Mouse (Mus musculus) kidney, postnatal 25 days (tissue): ENCODE results near the gene 1700016H13Rik.

Experiments
- DNase-seq, 2 experiments: peaks; one replicate each; pipeline ENCODE4 v3.0.0; 2021; ENCODE audit warnings: mixed read lengths in 2 of 2

The 1700016H13Rik gene

DNA sequence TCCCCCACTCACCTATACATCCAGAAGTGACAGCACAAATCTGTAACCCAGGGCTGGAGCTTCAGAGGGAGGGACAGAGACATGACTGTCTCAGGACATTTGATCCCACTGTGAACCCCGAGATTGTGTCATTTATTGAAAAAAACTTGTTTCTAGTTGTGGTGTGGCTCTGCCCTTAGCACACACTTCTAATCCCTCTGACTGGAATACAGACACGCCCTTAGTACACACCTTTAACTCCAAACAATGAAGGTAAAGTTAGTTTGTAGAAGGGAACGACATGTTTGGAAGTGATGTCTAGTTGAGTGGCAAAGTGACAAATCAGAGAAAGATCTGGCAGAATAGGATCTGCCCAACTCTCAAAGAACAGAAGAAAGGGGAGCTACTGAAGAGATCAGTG lies 16.0 kb upstream of the 1700016H13Rik start:
- no peak for DNase-seq

GRCm38 (mm10) chr5:103665876-103666275 lies 10.1 kb upstream of the 1700016H13Rik start:
- DNase-seq: no peak

- no peak for DNase-seq
These were observed 9.1 kb upstream of the 1700016H13Rik start for GRCm38 (mm10) chr5:103664932-103665331.

GRCm38 (mm10) chr5:103659571-103659970 lies 3.8 kb upstream of the 1700016H13Rik start:
- DNase-seq: peak in 1 of 2 experiments; percentile 40

GRCm38 (mm10) chr5:103658921-103659320 lies 3.1 kb upstream of the 1700016H13Rik start:
- DNase-seq: peak in 1 of 2 experiments; percentile 19

- no peak for DNase-seq
These were observed 1.0 kb downstream of the 1700016H13Rik start for GRCm38 (mm10) chr5:103654780-103655179.

DNA sequence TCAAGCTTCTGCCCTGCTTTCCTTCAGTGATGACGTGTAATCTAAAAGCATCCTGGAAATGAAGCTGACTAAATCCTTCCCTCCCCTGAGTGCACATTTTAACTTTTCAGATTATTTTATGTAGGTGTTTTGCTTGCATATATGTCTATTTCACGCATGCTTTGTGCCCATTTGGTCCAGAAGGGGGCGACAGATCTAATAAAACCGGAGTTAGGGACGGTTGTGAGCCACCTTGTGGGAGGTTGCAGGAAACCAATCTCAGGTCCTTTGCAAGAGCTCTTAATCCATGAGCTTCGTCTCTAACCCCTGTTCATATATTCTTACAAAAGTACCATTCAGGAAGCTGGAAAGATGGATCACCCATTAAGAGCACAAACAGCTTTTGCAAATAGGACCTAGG lies 1.6 kb downstream of the 1700016H13Rik start:
- peak in 1 of 2 experiments; percentile 48 for DNase-seq

- DNase-seq: no peak
These were observed 8.5 kb downstream of the 1700016H13Rik start for GRCm38 (mm10) chr5:103647320-103647719.

DNA sequence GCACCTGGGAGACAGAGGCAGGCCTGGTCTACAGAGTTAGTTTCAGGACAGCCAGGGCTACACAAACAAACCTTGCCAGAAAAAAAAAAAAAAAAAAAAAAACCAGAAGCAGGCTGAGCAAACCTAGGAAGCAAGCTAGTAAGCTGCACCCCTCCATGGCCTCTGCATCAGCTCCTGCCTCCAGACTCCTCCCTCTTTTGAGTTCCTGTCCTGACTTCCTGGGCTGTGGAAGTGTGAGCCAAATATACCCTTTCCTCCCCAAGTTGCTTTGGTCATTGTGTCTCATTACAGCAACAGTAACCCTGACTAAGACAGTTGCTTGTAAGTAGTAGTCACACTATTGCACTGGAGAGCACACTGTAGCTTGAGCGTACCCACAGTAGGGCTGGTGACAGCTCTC lies 11.6 kb downstream of the 1700016H13Rik start:
- no peak for DNase-seq

DNA sequence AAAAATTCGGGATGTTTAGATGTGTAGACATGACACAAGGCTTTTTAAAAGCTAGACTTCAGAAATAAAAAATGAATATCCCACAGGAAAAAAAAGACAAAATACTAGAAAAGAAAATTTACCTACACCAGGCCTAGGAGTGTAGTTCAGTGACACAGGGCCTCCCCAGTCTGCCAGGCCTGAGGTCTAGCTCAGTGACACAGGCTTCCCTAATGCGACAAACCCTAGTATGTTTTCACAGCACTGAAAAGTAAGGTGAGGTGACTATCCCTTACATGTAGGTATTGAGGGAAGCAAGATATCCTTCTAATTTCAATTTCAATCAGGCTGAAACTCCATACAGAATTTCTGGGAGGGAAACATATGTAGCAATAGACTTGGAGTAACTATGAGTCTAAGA lies 18.6 kb downstream of the 1700016H13Rik start:
- DNase-seq: no peak

GRCm38 (mm10) chr5:103629854-103630580 lies 25.8 kb downstream of the 1700016H13Rik start:
- no peak for DNase-seq

GRCm38 (mm10) chr5:103629111-103629764 lies 26.6 kb downstream of the 1700016H13Rik start, which contains the start of gene Slc10a6:
Slc10a6 (minus strand) TSS chr5:103629403.
- peak; percentile 70 to 87 for DNase-seq

DNA sequence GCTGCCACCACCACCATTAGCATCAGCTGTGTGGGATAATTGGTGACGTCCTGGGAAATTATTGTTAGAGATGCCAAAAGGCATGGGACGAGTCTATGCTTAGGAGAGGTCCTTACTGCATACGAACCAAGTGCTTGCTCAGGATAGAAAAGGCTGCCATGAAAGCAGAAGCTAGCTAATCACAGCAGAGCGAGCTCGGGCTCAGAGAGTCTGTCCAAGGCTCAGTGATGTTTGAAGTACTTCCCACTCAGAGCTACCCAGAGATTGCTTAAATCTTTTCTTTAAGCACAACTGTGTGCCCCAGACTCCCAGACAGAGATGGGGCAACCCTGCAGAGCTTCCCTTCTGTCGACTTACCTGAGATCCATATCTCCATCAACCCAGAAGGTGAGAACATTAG lies 27.3 kb downstream of the 1700016H13Rik start:
- DNase-seq: no peak

DNA sequence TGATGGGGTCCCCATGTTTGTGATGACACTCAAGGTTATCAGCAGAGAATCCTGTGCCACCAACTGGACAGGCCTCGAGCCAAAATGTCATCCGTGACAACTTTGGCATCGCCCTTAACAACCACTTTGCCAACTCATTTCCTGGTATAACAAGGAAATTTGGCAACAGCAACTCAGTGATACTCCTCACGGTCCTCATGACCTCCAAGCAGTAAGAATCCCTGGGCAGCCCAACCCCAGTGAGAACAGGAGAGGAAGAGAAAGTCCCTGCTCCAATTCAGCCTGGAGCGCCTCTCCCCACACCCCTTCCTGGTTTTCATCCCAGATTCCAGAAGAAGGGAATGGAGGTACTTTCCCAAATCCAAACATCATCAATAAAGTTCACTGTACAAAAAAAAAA lies 31.0 kb downstream of the 1700016H13Rik start:
- no peak for DNase-seq

DNA sequence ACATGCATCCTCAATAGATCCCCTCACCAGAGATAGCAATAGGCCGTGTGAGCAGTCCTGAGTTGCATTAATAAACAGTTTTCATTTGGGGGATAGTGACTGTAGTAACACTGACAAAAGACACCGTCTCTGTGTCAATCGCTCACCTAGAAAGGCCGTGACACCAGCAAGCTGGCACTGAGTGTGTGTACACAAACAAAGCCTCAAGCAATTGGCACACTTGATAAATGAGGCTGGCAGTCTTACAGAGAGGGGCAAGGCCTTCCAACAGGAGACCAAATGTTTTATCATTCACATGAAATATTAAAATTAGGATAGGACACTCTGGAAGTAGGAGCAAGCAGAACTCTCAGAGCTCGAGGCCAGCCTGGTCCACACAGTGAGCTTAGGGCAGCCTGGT lies 33.5 kb downstream of the 1700016H13Rik start:
- no peak for DNase-seq

- DNase-seq: peak in 1 of 2 experiments; percentile 49
These were observed 35.4 kb downstream of the 1700016H13Rik start for GRCm38 (mm10) chr5:103620301-103620973.

GRCm38 (mm10) chr5:103617191-103617590 lies 38.6 kb downstream of the 1700016H13Rik start:
- no peak for DNase-seq

- DNase-seq: no peak
These were observed 41.5 kb downstream of the 1700016H13Rik start for GRCm38 (mm10) chr5:103614356-103614755.

DNA sequence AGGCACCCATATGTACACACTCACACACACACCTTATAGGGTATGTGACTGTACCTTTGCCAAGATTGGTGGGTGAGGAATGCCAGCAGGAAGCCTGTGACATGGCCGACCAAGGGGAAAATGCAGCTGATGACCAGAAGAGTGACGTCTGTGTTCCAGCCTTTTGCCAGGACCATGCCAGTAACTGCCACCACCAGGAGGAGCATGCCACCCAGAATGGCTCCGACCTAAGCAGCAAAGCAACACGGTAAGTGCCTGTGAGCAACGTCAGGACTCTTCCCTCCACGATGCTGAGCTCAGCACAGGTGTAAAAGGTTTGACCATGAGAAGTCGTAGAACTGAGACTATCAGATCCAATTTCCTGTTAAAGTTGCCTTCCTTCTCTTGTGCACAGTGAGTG lies 43.5 kb downstream of the 1700016H13Rik start:
- DNase-seq: no peak

GRCm38 (mm10) chr5:103610856-103611472 lies 44.8 kb downstream of the 1700016H13Rik start:
- no peak for DNase-seq

DNA sequence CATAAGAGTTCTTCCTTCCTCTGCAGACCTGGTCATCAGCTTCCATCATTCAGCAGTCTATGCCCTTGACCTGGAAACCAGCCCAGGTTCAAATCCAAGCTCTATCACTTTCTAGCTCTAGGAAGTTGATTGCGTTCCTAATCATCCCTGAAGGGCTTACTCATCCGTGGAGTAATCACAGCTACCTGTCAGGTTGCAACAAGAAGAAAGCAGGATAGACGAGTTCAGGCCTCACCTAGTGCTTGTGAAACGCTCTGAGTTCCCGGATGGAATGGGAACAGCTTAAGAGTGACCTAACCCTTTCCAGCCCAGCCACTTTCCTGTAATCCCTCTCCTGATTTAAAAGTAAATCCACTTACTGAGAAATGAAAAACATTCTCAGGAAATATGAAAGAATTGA lies 45.7 kb downstream of the 1700016H13Rik start:
- no peak for DNase-seq

GRCm38 (mm10) chr5:103605707-103606106 lies 50.1 kb downstream of the 1700016H13Rik start:
- DNase-seq: no peak
